Mouse (Mus musculus): ENCODE results near the gene Emc4.

The Emc4 gene

GRCm38 (mm10) chr2:112367726-112368673, at the start of gene Emc4:
Emc4 (minus strand) TSS chr2:112368027.
- DNase-seq (ENCODE audit: low spot score) = peak; percentile 91

GRCm38 (mm10) chr2:112407030-112407429, 39.2 kb upstream of the Emc4 start:
- DNase-seq (ENCODE audit: low spot score) = no peak

GRCm38 (mm10) chr2:112396649-112397048, 28.8 kb upstream of the Emc4 start:
- DNase-seq (ENCODE audit: low spot score) = no peak

- DNase-seq (ENCODE audit: low spot score) = no peak
Observed at GRCm38 (mm10) chr2:112393958-112394357, 26.1 kb upstream of the Emc4 start.

- DNase-seq (ENCODE audit: low spot score) = no peak
Observed at GRCm38 (mm10) chr2:112392689-112393088, 24.9 kb upstream of the Emc4 start.

GRCm38 (mm10) chr2:112391346-112392000, 23.6 kb upstream of the Emc4 start:
- no peak for DNase-seq (ENCODE audit: low spot score)

- DNase-seq (ENCODE audit: low spot score) = no peak
Observed at GRCm38 (mm10) chr2:112390843-112391242, 23.0 kb upstream of the Emc4 start.

GRCm38 (mm10) chr2:112381219-112381618, 13.4 kb upstream of the Emc4 start:
- DNase-seq (ENCODE audit: low spot score) = no peak

- DNase-seq (ENCODE audit: low spot score) = no peak
Observed at GRCm38 (mm10) chr2:112380131-112380530, 12.3 kb upstream of the Emc4 start.

GRCm38 (mm10) chr2:112378973-112379898, 11.4 kb upstream of the Emc4 start, which contains the start of gene Katnbl1:
Katnbl1 (plus strand) TSS chr2:112379211.
- DNase-seq (ENCODE audit: low spot score) = peak; percentile 91

GRCm38 (mm10) chr2:112374610-112375009, 6.8 kb upstream of the Emc4 start:
- DNase-seq (ENCODE audit: low spot score) = no peak

- DNase-seq (ENCODE audit: low spot score) = no peak
Observed at GRCm38 (mm10) chr2:112373141-112373540, 5.3 kb upstream of the Emc4 start.

GRCm38 (mm10) chr2:112369941-112370340, 2.1 kb upstream of the Emc4 start:
- no peak for DNase-seq (ENCODE audit: low spot score)

GRCm38 (mm10) chr2:112367222-112367621, 605 bp downstream of the Emc4 start:
- peak; percentile 15 for DNase-seq (ENCODE audit: low spot score)

GRCm38 (mm10) chr2:112360781-112361169, 7.1 kb downstream of the Emc4 start:
- DNase-seq (ENCODE audit: low spot score) = no peak

GRCm38 (mm10) chr2:112360012-112360780, 7.6 kb downstream of the Emc4 start:
- DNase-seq (ENCODE audit: low spot score) = no peak

GRCm38 (mm10) chr2:112359611-112360010, 8.2 kb downstream of the Emc4 start:
- no peak for DNase-seq (ENCODE audit: low spot score)

GRCm38 (mm10) chr2:112353685-112354455, 14.0 kb downstream of the Emc4 start:
- DNase-seq (ENCODE audit: low spot score) = no peak

GRCm38 (mm10) chr2:112348246-112348645, 19.6 kb downstream of the Emc4 start:
- DNase-seq (ENCODE audit: low spot score) = no peak

GRCm38 (mm10) chr2:112341117-112341516, 26.7 kb downstream of the Emc4 start:
- no peak for DNase-seq (ENCODE audit: low spot score)

Data from testis, postnatal 14 days (tissue).